Mouse (Mus musculus) CH12.LX (cell line): ENCODE results near the gene Pttg1ip.

Experiments
- CTCF ChIP-seq, 2 experiments: IDR thresholded peaks in 1 of 2; conservative IDR thresholded peaks in 1 of 2; 2 replicates each; pipeline ENCODE4 v1.5.1; 2011 to 2012; ENCODE audit warnings: low read depth in 2 of 2, low read length in 2 of 2, improper control_type of control experiment in 1 of 2, inconsistent platforms in 1 of 2, mild to moderate bottlenecking in 1 of 2, moderate library complexity in 1 of 2
- EP300 ChIP-seq: IDR thresholded peaks from 2 replicates; pipeline ENCODE4 v1.6.1; 2011; ENCODE audit warnings: low read length, improper control_type of control experiment
- GABPA ChIP-seq: IDR thresholded peaks from 2 replicates; pipeline ENCODE4 v1.6.1; 2012; ENCODE audit warnings: low read depth, low read length, improper control_type of control experiment, inconsistent platforms; ENCODE audit not compliant: insufficient replicate concordance
- JUND ChIP-seq: conservative IDR thresholded peaks from 2 replicates; pipeline ENCODE4 v1.6.1; 2011; ENCODE audit warnings: low read depth, low read length, improper control_type of control experiment
- POLR2A ChIP-seq: IDR thresholded peaks from 2 replicates; pipeline ENCODE4 v1.6.1; 2011; ENCODE audit warnings: low read depth, mild to moderate bottlenecking, improper control_type of control experiment, low read length
- RAD21 ChIP-seq: IDR thresholded peaks from 2 replicates; pipeline ENCODE4 v1.6.1; 2011; ENCODE audit warnings: low read depth, mild to moderate bottlenecking, low read length, improper control_type of control experiment, moderate library complexity
- SIN3A ChIP-seq: IDR thresholded peaks from 2 replicates; pipeline ENCODE4 v1.6.1; 2012; ENCODE audit warnings: low read length, improper control_type of control experiment, inconsistent platforms
- SMC3 ChIP-seq: IDR thresholded peaks from 2 replicates; pipeline ENCODE4 v1.6.1; 2011; ENCODE audit warnings: low read depth, low read length, improper control_type of control experiment
- ZC3H11A ChIP-seq: IDR thresholded peaks from 2 replicates; pipeline ENCODE4 v1.6.1; 2012; ENCODE audit warnings: low read depth, mild to moderate bottlenecking, inconsistent platforms, low read length, improper control_type of control experiment
- ZNF384 ChIP-seq: IDR thresholded peaks from 2 replicates; pipeline ENCODE4 v1.6.1; 2012; ENCODE audit warnings: low read depth, low read length, improper control_type of control experiment, inconsistent platforms

DNA sequence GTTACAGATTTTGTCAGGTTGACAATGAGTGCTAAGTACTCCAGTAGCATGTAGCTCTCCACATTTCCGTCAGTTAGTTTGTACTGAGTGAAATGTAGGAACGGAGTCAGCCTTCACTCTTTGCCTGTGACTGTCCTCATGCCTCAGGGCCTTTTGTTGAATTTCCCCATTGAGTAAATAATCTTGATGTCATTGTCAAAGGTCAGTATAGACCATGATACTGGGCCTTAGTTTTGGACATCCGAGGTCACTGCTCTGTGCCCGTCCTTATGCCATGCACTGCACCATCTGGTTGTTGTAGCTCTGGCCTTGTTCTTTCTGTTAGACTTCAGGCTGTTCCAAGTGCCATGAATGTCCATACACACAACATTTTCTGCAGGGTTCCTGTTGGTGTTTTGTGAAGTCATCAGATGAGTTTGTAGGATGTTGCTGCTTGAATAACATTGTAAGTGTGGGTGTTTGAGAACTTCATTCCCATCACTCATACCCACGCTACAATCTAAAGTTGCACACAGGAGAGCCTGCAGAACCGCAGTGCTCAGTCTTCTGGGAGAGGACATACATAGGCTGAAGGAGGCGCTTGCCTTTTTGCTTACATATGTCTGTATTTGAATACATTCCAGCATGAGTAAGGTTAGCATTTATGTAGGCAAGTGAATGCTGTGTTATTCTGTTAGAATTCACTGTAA, 54.9 kb downstream of the Pttg1ip start:
- TF ChIP-seq CTCF (conservative IDR thresholded peaks at IDR 0.05 in 1 of 2, IDR thresholded peaks at IDR 0.05 in 1 of 2; ENCODE audit: low read depth in 2 of 2, low read length in 2 of 2) = no peak
- TF ChIP-seq GABPA = no peak
- TF ChIP-seq ZNF384 = no peak
- TF ChIP-seq POLR2A = no peak
- no peak for TF ChIP-seq EP300
- no peak for TF ChIP-seq ZC3H11A
- no peak for TF ChIP-seq RAD21
- no peak for TF ChIP-seq SIN3A
- no peak for TF ChIP-seq JUND
- no peak for TF ChIP-seq SMC3
